Mouse (Mus musculus): ENCODE data around the gene Gm10959.

DNA sequence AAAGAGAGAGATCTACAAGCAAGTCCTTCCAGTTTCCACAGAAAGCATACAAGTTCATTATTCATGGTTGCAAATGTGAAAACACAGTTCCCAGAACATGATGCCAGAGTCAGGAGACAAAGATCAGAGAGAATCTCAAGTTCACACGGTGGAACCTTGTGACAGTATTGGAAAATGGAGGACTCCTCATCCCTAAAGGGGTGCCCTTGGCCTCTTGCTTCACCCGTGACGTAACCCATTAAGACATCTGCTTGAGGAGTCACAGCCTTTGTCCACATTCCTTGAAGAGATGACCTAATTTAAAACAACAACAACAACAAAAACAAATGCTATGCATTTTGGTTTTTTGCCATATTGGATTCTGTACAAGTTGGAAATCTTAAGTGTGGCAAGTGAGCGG, 54.1 kb downstream of the Gm10959 start:
- TF ChIP-seq POLR2A (IDR thresholded peaks at IDR 0.05; ENCODE audit: control insufficient read depth, low read depth, low read length) (no peak), CTCF (IDR thresholded peaks at IDR 0.05; ENCODE audit: control insufficient read depth, insufficient read depth, insufficient replicate concordance, low read depth, low read length) (no peak)
